Mouse (Mus musculus) brain, adult 2 months (tissue): ENCODE measurements around the gene Kctd3.
"Not testable (repeated sequence)": the region's sequence is repeated elsewhere in the genome, so short reads cannot be mapped to it uniquely, and the experiment has no call there.

Source experiments
- DNase-seq: peaks from one replicate; pipeline ENCODE4 v3.0.0; 2011; ENCODE audit warnings: low read depth, low spot score

Gene Kctd3

GRCm38 (mm10) chr1:189007239-189007979 lies at the start of gene Kctd3:
Kctd3 (minus strand) TSS chr1:189007841.
- peak; percentile 98 for DNase-seq

- no peak for DNase-seq
Measured at GRCm38 (mm10) chr1:189057425-189057824, 49.8 kb upstream of the Kctd3 start.

- DNase-seq = no peak
Measured at GRCm38 (mm10) chr1:189055933-189056332, 48.3 kb upstream of the Kctd3 start.

- peak; percentile 78 for DNase-seq
Measured at GRCm38 (mm10) chr1:189054941-189055551, 47.4 kb upstream of the Kctd3 start.

GRCm38 (mm10) chr1:189054191-189054590 lies 46.5 kb upstream of the Kctd3 start:
- DNase-seq = no peak

- no peak for DNase-seq
Measured at GRCm38 (mm10) chr1:189052189-189052588, 44.5 kb upstream of the Kctd3 start.

- no peak for DNase-seq
Measured at GRCm38 (mm10) chr1:189050122-189050521, 42.5 kb upstream of the Kctd3 start.

- peak; percentile 47 for DNase-seq
Measured at GRCm38 (mm10) chr1:189048331-189048730, 40.7 kb upstream of the Kctd3 start.

- DNase-seq = no peak
Measured at GRCm38 (mm10) chr1:189047918-189048317, 40.3 kb upstream of the Kctd3 start.

GRCm38 (mm10) chr1:189046831-189047230 lies 39.2 kb upstream of the Kctd3 start:
- no peak for DNase-seq

- DNase-seq = peak; percentile 64
Measured at GRCm38 (mm10) chr1:189046301-189046700, 38.7 kb upstream of the Kctd3 start.

- no peak for DNase-seq
Measured at GRCm38 (mm10) chr1:189041261-189041660, 33.6 kb upstream of the Kctd3 start.

GRCm38 (mm10) chr1:189039348-189039747 lies 31.7 kb upstream of the Kctd3 start:
- DNase-seq = peak; percentile 91

- not testable (repeated sequence) for DNase-seq
Measured at GRCm38 (mm10) chr1:189032817-189033216, 25.2 kb upstream of the Kctd3 start.

GRCm38 (mm10) chr1:189030975-189031374 lies 23.3 kb upstream of the Kctd3 start:
- no peak for DNase-seq

- DNase-seq = peak; percentile 72
Measured at GRCm38 (mm10) chr1:189028267-189028666, 20.6 kb upstream of the Kctd3 start.

- peak; percentile 66 for DNase-seq
Measured at GRCm38 (mm10) chr1:189026885-189027284, 19.2 kb upstream of the Kctd3 start.

GRCm38 (mm10) chr1:189023701-189024080 lies 16.1 kb upstream of the Kctd3 start:
- no peak for DNase-seq

GRCm38 (mm10) chr1:189022925-189023700 lies 15.5 kb upstream of the Kctd3 start:
- peak; percentile 57 for DNase-seq

GRCm38 (mm10) chr1:189015372-189015771 lies 7.7 kb upstream of the Kctd3 start:
- peak; percentile 93 for DNase-seq

GRCm38 (mm10) chr1:189013587-189013921 lies 5.9 kb upstream of the Kctd3 start:
- DNase-seq = no peak

- DNase-seq = no peak
Measured at GRCm38 (mm10) chr1:189012846-189013586, 5.4 kb upstream of the Kctd3 start.
